Mouse (Mus musculus): ENCODE measurements at regions not wholly inside any gene's neighbourhood (a gene's known extent, or its start where the extent isn't known, plus 50 kb on each side); places are given as distances from the start of the nearest gene placed in this dataset.
A peak's percentile ranks its signal among the peaks of the same experiment; 100 is the strongest.

GRCm38 (mm10) chr1:166735545-166735944, 53.9 kb upstream of the Fmo9 start:
- no peak for DNase-seq (ENCODE audit: low read depth in 1 of 2, low spot score in 2 of 2)

- DNase-seq (ENCODE audit: low read depth in 1 of 2, low spot score in 2 of 2): no peak
Measured at GRCm38 (mm10) chr1:166738029-166738428, 56.4 kb upstream of the Fmo9 start.

GRCm38 (mm10) chr1:166750236-166750635, 68.6 kb upstream of the Fmo9 start:
- DNase-seq (ENCODE audit: low read depth in 1 of 2, low spot score in 2 of 2): no peak

GRCm38 (mm10) chr1:166750777-166751176, 69.1 kb upstream of the Fmo9 start:
- DNase-seq (ENCODE audit: low read depth in 1 of 2, low spot score in 2 of 2): no peak

GRCm38 (mm10) chr1:166751436-166751835, 69.8 kb upstream of the Fmo9 start:
- DNase-seq (ENCODE audit: low read depth in 1 of 2, low spot score in 2 of 2): no peak

- DNase-seq (ENCODE audit: low read depth in 1 of 2, low spot score in 2 of 2): no peak
Measured at GRCm38 (mm10) chr1:166752990-166753709, 71.5 kb upstream of the Fmo9 start.

GRCm38 (mm10) chr1:166758987-166759386, 77.3 kb upstream of the Fmo9 start:
- no peak for DNase-seq (ENCODE audit: low read depth in 1 of 2, low spot score in 2 of 2)

- no peak for DNase-seq (ENCODE audit: low read depth in 1 of 2, low spot score in 2 of 2)
Measured at GRCm38 (mm10) chr1:166773114-166773513, 91.5 kb upstream of the Fmo9 start.

- DNase-seq (ENCODE audit: low read depth in 1 of 2, low spot score in 2 of 2): no peak
Measured at GRCm38 (mm10) chr1:166782106-166782505, 100.5 kb upstream of the Fmo9 start.

GRCm38 (mm10) chr1:166787945-166788344, 106.3 kb upstream of the Fmo9 start:
- DNase-seq (ENCODE audit: low read depth in 1 of 2, low spot score in 2 of 2): peak in 1 of 2 experiments; percentile 8

- no peak for DNase-seq (ENCODE audit: low read depth in 1 of 2, low spot score in 2 of 2)
Measured at GRCm38 (mm10) chr1:166788824-166789399, 107.3 kb upstream of the Fmo9 start.

- DNase-seq (ENCODE audit: low read depth in 1 of 2, low spot score in 2 of 2): no peak
Measured at GRCm38 (mm10) chr1:166793052-166793716, 111.5 kb upstream of the Fmo9 start.

- DNase-seq (ENCODE audit: low read depth in 1 of 2, low spot score in 2 of 2): no peak
Measured at GRCm38 (mm10) chr1:166793717-166794081, 112.1 kb upstream of the Fmo9 start.

- no peak for DNase-seq (ENCODE audit: low read depth in 1 of 2, low spot score in 2 of 2)
Measured at GRCm38 (mm10) chr1:166794622-166795244, 113.1 kb upstream of the Fmo9 start.

- DNase-seq (ENCODE audit: low read depth in 1 of 2, low spot score in 2 of 2): no peak
Measured at GRCm38 (mm10) chr1:166795613-166796012, 114.0 kb upstream of the Fmo9 start.

GRCm38 (mm10) chr1:166796362-166796925, 114.8 kb upstream of the Fmo9 start:
- DNase-seq (ENCODE audit: low read depth in 1 of 2, low spot score in 2 of 2): no peak

GRCm38 (mm10) chr1:166796931-166797330, 115.3 kb upstream of the Fmo9 start:
- no peak for DNase-seq (ENCODE audit: low read depth in 1 of 2, low spot score in 2 of 2)

- DNase-seq (ENCODE audit: low read depth in 1 of 2, low spot score in 2 of 2): no peak
Measured at GRCm38 (mm10) chr1:166800953-166801603, 119.4 kb upstream of the Fmo9 start.

- no peak for DNase-seq (ENCODE audit: low read depth in 1 of 2, low spot score in 2 of 2)
Measured at GRCm38 (mm10) chr1:166801929-166802328, 120.3 kb upstream of the Fmo9 start.

- no peak for DNase-seq (ENCODE audit: low read depth in 1 of 2, low spot score in 2 of 2)
Measured at GRCm38 (mm10) chr1:166803928-166804327, 122.3 kb upstream of the Fmo9 start.

- no peak for DNase-seq (ENCODE audit: low read depth in 1 of 2, low spot score in 2 of 2)
Measured at GRCm38 (mm10) chr1:166804333-166804732, 122.7 kb upstream of the Fmo9 start.
